Mouse (Mus musculus) ES-Bruce4 (cell line): Measurements from ENCODE around the gene Cryzl1. TPM values are rescaled to one million over a fixed set of nuclear protein-coding genes. Genes with fewer than 3 reads are reported as not detected.

Source experiments
- H3K27ac ChIP-seq: 2 replicates; pipeline ENCODE4 v1.5.1; 2012; ENCODE audit warnings: low read length, inconsistent platforms; ENCODE audit not compliant: insufficient read depth
- H3K27me3 ChIP-seq: 2 replicates; pipeline ENCODE4 v1.6.1; 2012; ENCODE audit warnings: mild to moderate bottlenecking, low read length, inconsistent platforms; ENCODE audit not compliant: control insufficient read depth, poor library complexity, insufficient read depth, severe bottlenecking
- H3K36me3 ChIP-seq: 2 replicates; pipeline ENCODE4 v1.6.1; 2012; ENCODE audit warnings: inconsistent platforms, mild to moderate bottlenecking, low read length, moderate library complexity; ENCODE audit not compliant: control insufficient read depth, poor library complexity, insufficient read depth, severe bottlenecking
- H3K4me1 ChIP-seq: one replicate; pipeline ENCODE4 v1.8.1; 2011; ENCODE audit warnings: low read length; ENCODE audit not compliant: control insufficient read depth, insufficient read depth
- H3K4me3 ChIP-seq: 2 replicates; pipeline ENCODE4 v1.5.1; 2011; ENCODE audit warnings: low read depth, mild to moderate bottlenecking, low read length
- H3K9ac ChIP-seq: 2 replicates; pipeline ENCODE4 v1.6.1; 2012; ENCODE audit warnings: low read depth, mild to moderate bottlenecking, inconsistent platforms; ENCODE audit not compliant: poor library complexity, severe bottlenecking
- H3K9me3 ChIP-seq: replicated peaks from 2 replicates; pipeline ENCODE4 v1.6.1; 2012; ENCODE audit warnings: mild to moderate bottlenecking, low read length, inconsistent platforms; ENCODE audit not compliant: control insufficient read depth, poor library complexity, insufficient read depth, severe bottlenecking
- CTCF ChIP-seq: IDR thresholded peaks from one replicate; pipeline ENCODE4 v1.8.1; 2011; ENCODE audit warnings: low read depth, low read length
- EP300 ChIP-seq: IDR thresholded peaks from 2 replicates; pipeline ENCODE4 v1.6.1; 2011; ENCODE audit warnings: low read depth, low read length; ENCODE audit not compliant: insufficient read depth
- POLR2A ChIP-seq: IDR thresholded peaks from one replicate; pipeline ENCODE4 v1.8.1; 2011; ENCODE audit warnings: low read length; ENCODE audit not compliant: insufficient read depth
- polyA plus RNA-seq: library from polyadenylated mRNA; stranded (reverse); fragments of >200 nt; gene quantifications from 2 replicates; pipeline ENCODE4 v1.2.4, GENCODE M21; 2011; ENCODE audit warnings: low read depth; ENCODE audit not compliant: missing spikeins, insufficient read depth, insufficient read length

Cryzl1 gene
- 48.3 and 60.0 TPM in 2 replicates for polyA plus RNA-seq

DNA sequence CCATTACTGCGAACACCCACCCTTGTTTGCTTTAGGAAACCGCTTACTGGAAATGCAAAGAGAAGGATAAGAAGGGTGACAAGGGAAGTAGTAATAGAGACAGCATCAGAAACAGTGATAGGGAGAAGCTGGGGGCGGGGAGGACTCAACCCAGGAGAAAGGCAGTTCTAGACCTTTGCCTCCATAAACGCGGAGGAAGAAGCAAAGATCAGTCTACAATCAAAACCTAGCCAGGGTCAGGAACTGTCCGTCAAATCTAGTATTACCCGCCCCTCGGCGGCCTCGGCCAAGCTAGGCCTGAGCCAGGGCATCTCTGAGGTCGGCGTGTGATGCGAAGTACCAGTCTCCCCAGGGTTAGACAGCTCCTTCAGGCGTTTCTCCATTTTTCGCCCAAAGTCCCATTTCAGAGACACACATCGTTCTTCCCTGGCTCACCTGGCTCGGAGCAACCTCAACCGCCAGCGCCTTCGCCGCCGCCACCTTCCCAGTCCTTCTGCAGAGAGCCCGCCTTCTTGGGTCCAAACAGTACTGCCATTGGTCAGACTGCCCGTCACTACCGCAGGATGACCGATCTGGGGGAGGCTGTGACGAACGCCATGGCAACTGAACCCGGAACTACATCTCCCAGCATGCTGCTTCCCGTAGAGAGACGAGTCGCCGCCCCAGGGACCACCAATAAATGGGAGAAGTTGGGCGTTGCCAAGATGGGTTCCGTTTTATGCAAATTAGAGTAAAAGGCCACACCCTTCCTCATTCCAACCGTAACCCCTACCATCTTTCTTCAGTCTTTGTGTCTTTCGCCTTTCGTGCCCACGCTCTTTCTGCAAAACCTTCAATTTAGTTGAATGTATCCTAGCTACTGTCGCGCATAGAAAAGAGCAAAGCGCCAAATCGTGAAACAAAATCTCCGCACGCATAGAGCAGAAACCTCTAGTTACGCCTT, at the start of gene Cryzl1:
Cryzl1 (minus strand) TSS at position 853 of the 943 bp plus-strand sequence.
- H3K27me3 ChIP-seq, result no peaks in the 10 kb centered on the region
- H3K36me3 ChIP-seq, result peaks cover 3% of the 10 kb centered on the region; the same call in 1 of the 2 replicates
- TF ChIP-seq CTCF (no peak), POLR2A (no peak), EP300 (no peak)
- peak within 1 kb of the TSS; percentile 95 for H3K4me3 ChIP-seq
- peak within 1 kb of the TSS; percentile 63 for H3K27ac ChIP-seq
- peak within 1 kb of the TSS; percentile 94 for H3K9ac ChIP-seq
- no peaks in the 10 kb centered on the region for H3K9me3 ChIP-seq
- peaks cover 1% of the 10 kb centered on the region for H3K4me1 ChIP-seq

GRCm38 (mm10) chr16:91772586-91772985, 43.8 kb upstream of the Cryzl1 start:
- H3K9ac ChIP-seq, result no peak overlapping the region
- no peaks in the 10 kb centered on the region for H3K9me3 ChIP-seq
- TF ChIP-seq CTCF (no peak), EP300 (no peak), POLR2A (no peak)
- H3K27ac ChIP-seq, result no peak overlapping the region
- no peaks in the 10 kb centered on the region for H3K27me3 ChIP-seq
- H3K4me3 ChIP-seq, result no peak overlapping the region
- H3K36me3 ChIP-seq, result no peaks in the 10 kb centered on the region
- no peaks in the 10 kb centered on the region for H3K4me1 ChIP-seq

GRCm38 (mm10) chr16:91771334-91771733, 42.6 kb upstream of the Cryzl1 start:
- H3K27me3 ChIP-seq, result no peaks in the 10 kb centered on the region
- TF ChIP-seq EP300 (no peak), POLR2A (no peak), CTCF (no peak)
- H3K4me3 ChIP-seq, result no peak overlapping the region
- no peaks in the 10 kb centered on the region for H3K4me1 ChIP-seq
- H3K9me3 ChIP-seq, result no peaks in the 10 kb centered on the region
- H3K27ac ChIP-seq, result no peak overlapping the region
- no peaks in the 10 kb centered on the region for H3K36me3 ChIP-seq
- no peak overlapping the region for H3K9ac ChIP-seq

DNA sequence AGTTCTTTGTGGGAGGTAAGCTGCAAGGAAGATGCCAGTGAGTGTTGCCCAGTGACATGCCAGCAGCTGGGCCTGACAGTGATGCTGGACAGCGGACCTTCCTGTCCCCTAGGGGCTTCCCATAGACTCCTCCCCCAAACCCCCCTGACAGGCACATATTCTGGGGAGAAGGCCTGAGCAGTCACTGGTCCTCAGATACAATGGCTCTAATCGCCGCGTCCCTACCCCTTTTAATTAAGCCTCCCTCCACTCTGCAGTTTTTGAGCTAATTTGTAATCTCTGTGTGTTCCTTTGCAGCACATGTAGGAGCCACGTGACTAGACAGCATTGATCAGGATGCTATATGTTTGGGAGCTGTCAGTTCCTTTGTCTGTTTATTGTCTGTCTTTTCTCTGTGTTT, 41.9 kb upstream of the Cryzl1 start:
- Histone ChIP-seq H3K36me3 (no peaks in the 10 kb centered on the region), H3K27ac (no peak overlapping the region), H3K9me3 (no peaks in the 10 kb centered on the region), H3K4me3 (no peak overlapping the region), H3K27me3 (no peaks in the 10 kb centered on the region), H3K4me1 (no peaks in the 10 kb centered on the region), H3K9ac (no peak overlapping the region)
- no peak for TF ChIP-seq EP300
- TF ChIP-seq CTCF, result no peak
- TF ChIP-seq POLR2A, result no peak

- TF ChIP-seq CTCF (no peak), POLR2A (no peak), EP300 (no peak)
- H3K36me3 ChIP-seq, result no peaks in the 10 kb centered on the region
- H3K27ac ChIP-seq, result no peak overlapping the region
- no peaks in the 10 kb centered on the region for H3K27me3 ChIP-seq
- H3K9me3 ChIP-seq, result no peaks in the 10 kb centered on the region
- no peak overlapping the region for H3K9ac ChIP-seq
- no peaks in the 10 kb centered on the region for H3K4me1 ChIP-seq
- H3K4me3 ChIP-seq, result no peak overlapping the region
These were observed 41.1 kb upstream of the Cryzl1 start for GRCm38 (mm10) chr16:91769911-91770310.

GRCm38 (mm10) chr16:91768586-91768985, 39.8 kb upstream of the Cryzl1 start:
- no peak overlapping the region for H3K9ac ChIP-seq
- no peaks in the 10 kb centered on the region for H3K9me3 ChIP-seq
- no peaks in the 10 kb centered on the region for H3K36me3 ChIP-seq
- no peak for TF ChIP-seq POLR2A
- TF ChIP-seq CTCF, result no peak
- no peak for TF ChIP-seq EP300
- no peak overlapping the region for H3K4me3 ChIP-seq
- H3K27ac ChIP-seq, result no peak overlapping the region
- H3K27me3 ChIP-seq, result no peaks in the 10 kb centered on the region
- peaks cover 2% of the 10 kb centered on the region for H3K4me1 ChIP-seq
